In the genomic region with DNA sequence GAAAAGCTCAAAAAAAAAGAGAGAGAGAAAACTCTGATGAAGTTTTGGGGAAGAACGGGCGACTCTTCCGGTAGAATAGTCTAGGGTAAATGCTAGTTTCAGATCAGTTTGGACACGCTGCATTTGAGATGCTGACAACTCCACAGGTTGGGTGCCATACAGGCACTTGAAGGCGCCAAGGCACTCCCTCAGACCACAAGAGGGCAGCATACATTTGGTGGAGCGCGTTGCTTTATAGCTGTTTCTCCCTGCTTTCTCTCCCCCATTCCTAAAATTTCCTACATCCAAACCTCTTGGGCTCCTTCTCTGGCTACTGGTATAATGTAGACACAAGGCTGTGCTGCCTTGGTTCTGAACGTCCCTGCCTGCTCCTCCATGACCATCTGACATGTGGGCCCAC, we compare ENCODE assay signal across 8 mouse cellular contexts. TPM values are rescaled to one million over a fixed set of nuclear protein-coding genes. Genes with fewer than 3 reads are reported as not detected.
DNase-seq lines count a peak whose midpoint lies in the region; ATAC-seq and TF ChIP-seq lines count a peak whose summit lies in the region.

No protein-coding gene starts in this region.

- 18% methylated on average over 8 of the region's 8 CpGs for WGBS in intestine, embryonic 14.5 days
- WGBS in spleen, adult 2 months = 16% methylated on average over 8 of the region's 8 CpGs

- H3K9ac ChIP-seq in intestine, embryonic 14.5 days (ENCODE audit: low read length) = no peak overlapping the region

- peak; percentile 68; the same call in 1 of the 2 replicates for TF ChIP-seq CTCF in testis, adult 2 months (IDR thresholded peaks at IDR 0.05; ENCODE audit: control insufficient read depth, insufficient read depth, insufficient replicate concordance, low read depth, low read length)
- peak; percentile 90 for TF ChIP-seq CTCF in gastrocnemius, adult 2 months (IDR thresholded peaks at IDR 0.05)
- peak; percentile 70; the same call in 1 of the 2 replicates for TF ChIP-seq CTCF in spleen, adult 2 months (IDR thresholded peaks at IDR 0.05; ENCODE audit: extremely low read depth, insufficient read depth, insufficient read length, insufficient replicate concordance)

- no peak for DNase-seq in testis, postnatal 14 days (ENCODE audit: low spot score)
- peak; percentile 88 to 93 for DNase-seq in cerebellum, postnatal 10 days
- DNase-seq in gastrocnemius, adult 2 months = peak; percentile 75
- peak; percentile 74 for DNase-seq in intestine, embryonic 14.5 days (ENCODE audit: low spot score)
- peak; percentile 71 for DNase-seq in left cerebral cortex, postnatal 4 days
- DNase-seq in spleen, adult 2 months (ENCODE audit: low read depth in 1 of 2, low spot score in 2 of 2) = peak; percentile 42 to 56

- peak overlapping the region; percentile 75 for H3K4me2 ChIP-seq in intestine, embryonic 14.5 days (ENCODE audit: low read length)

- H3K4me1 ChIP-seq in testis, adult 2 months (ENCODE audit: control insufficient read depth, insufficient read depth, low read length) = peaks cover 25% of the 10 kb centered on the region
- peaks cover 19% of the 10 kb centered on the region for H3K4me1 ChIP-seq in intestine, embryonic 14.5 days (replicated peaks; ENCODE audit: control insufficient read depth, insufficient read depth, low read length)
- H3K4me1 ChIP-seq in spleen, adult 2 months (ENCODE audit: control insufficient read depth, insufficient read depth, insufficient read length) = peaks cover 8% of the 10 kb centered on the region; the same call in 1 of the 2 replicates

- peaks cover 2% of the 10 kb centered on the region for H3K36me3 ChIP-seq in testis, adult 2 months (ENCODE audit: control insufficient read depth, insufficient read depth, low read length)
- peaks cover 39% of the 10 kb centered on the region for H3K36me3 ChIP-seq in intestine, embryonic 14.5 days (ENCODE audit: control insufficient read depth, insufficient read depth, low read length)
- H3K36me3 ChIP-seq in spleen, adult 2 months (ENCODE audit: control insufficient read depth, insufficient read depth, low read length) = peaks cover 11% of the 10 kb centered on the region

- H3K4me3 ChIP-seq in testis, adult 2 months (ENCODE audit: control insufficient read depth, low read depth, low read length) = no peak overlapping the region; the same call in 1 of the 2 replicates
- H3K4me3 ChIP-seq in gastrocnemius, adult 2 months = peak overlapping the region; percentile 84
- H3K4me3 ChIP-seq in intestine, embryonic 14.5 days (ENCODE audit: low read depth, low read length) = peak overlapping the region; percentile 56; the same call in 1 of the 2 replicates
- H3K4me3 ChIP-seq in spleen, adult 2 months (ENCODE audit: extremely low read depth, insufficient read depth, insufficient read length) = no peak overlapping the region; the same call in 1 of the 2 replicates

- no peaks in the 10 kb centered on the region for H3K27me3 ChIP-seq in testis, adult 2 months (ENCODE audit: control insufficient read depth, insufficient read depth, low read length)
- H3K27me3 ChIP-seq in intestine, embryonic 14.5 days (replicated peaks; ENCODE audit: control insufficient read depth, insufficient read depth, low read length) = no peaks in the 10 kb centered on the region
- no peaks in the 10 kb centered on the region for H3K27me3 ChIP-seq in spleen, adult 2 months (ENCODE audit: control insufficient read depth, insufficient read depth, low read length)

- no peak overlapping the region for H3K27ac ChIP-seq in testis, adult 2 months (ENCODE audit: control insufficient read depth, insufficient read depth, low read depth, low read length)
- peak overlapping the region; percentile 95 for H3K27ac ChIP-seq in gastrocnemius, adult 2 months
- H3K27ac ChIP-seq in intestine, embryonic 14.5 days (ENCODE audit: low read depth) = no peak overlapping the region
- H3K27ac ChIP-seq in spleen, adult 2 months (ENCODE audit: insufficient read depth, low read length) = no peak overlapping the region

- no peaks in the 10 kb centered on the region for H3K9me3 ChIP-seq in intestine, embryonic 14.5 days (ENCODE audit: control insufficient read depth, low read length)

- ATAC-seq in intestine, embryonic 14.5 days (replicated peaks; ENCODE audit: low FRiP score, low TSS enrichment, low read depth) = no peak
- peak; percentile 43; the same call in 1 of the 2 replicates for ATAC-seq in megakaryocyte-erythroid progenitor cell, adult 5-6 weeks (replicated peaks; ENCODE audit: low FRiP score, low TSS enrichment, poor library complexity, severe bottlenecking)

- intact Hi-C loops in gastrocnemius, adult 2 months (cut with DNase I) = loop anchor here (1.0 kb wide), 1 partner anchor 23 kb away; no protein-coding TSS in a partner anchor
- intact Hi-C loops in left cerebral cortex, postnatal 4 days (cut with DNase I) = loop anchor here (2.0 kb wide), 1 partner anchor 25 kb away; no protein-coding TSS in a partner anchor

- TF ChIP-seq POLR2A in testis, adult 2 months (IDR thresholded peaks at IDR 0.05; ENCODE audit: control insufficient read depth, low read depth, low read length) = no peak
- TF ChIP-seq POLR2A in spleen, adult 2 months (IDR thresholded peaks at IDR 0.05; ENCODE audit: low read depth, low read length) = no peak

RNA-seq across cellular contexts. Expression of a gene that starts 0.9 kb away (rescaled TPM):
- polyA plus RNA-seq in testis, adult 2 months (2012; rRNA removed) = 21.8 and 27.5 TPM in 2 replicates
- 10 to 100 TPM; 50.1 to 58.4 TPM for total RNA-seq in gastrocnemius, adult 2 months (2021)
- polyA plus RNA-seq in intestine, embryonic 14.5 days (2014; fragmentation: Nextera tagmentation; extraction: Ambion mirVana) = 71.9 and 76.4 TPM in 2 replicates
- 10 to 100 TPM; 32.2 to 34.5 TPM for total RNA-seq in left cerebral cortex, postnatal 4 days (2021)
- total RNA-seq in megakaryocyte-erythroid progenitor cell, adult 5-6 weeks (2014; fragmentation: Nextera tagmentation) = 37.5 and 44.7 TPM in 2 replicates
- 33.5 and 38.9 TPM in 2 replicates for total RNA-seq in megakaryocyte-erythroid progenitor cell, adult 5-6 weeks (2017)
- polyA plus RNA-seq in spleen, adult 2 months (2012; rRNA removed) = 32.8 and 46.9 TPM in 2 replicates

RNA-seq across cellular contexts. Expression of a gene that starts 8.7 kb away (rescaled TPM):
- 84.2 and 90.3 TPM in 2 replicates for polyA plus RNA-seq in testis, adult 2 months (2012; rRNA removed)
- total RNA-seq in gastrocnemius, adult 2 months (2021) = 10 to 100 TPM; 40.6 to 42.4 TPM
- polyA plus RNA-seq in intestine, embryonic 14.5 days (2014; fragmentation: Nextera tagmentation; extraction: Ambion mirVana) = 123 and 124 TPM in 2 replicates
- 100 to 1,000 TPM; 161 to 166 TPM for total RNA-seq in left cerebral cortex, postnatal 4 days (2021)
- total RNA-seq in megakaryocyte-erythroid progenitor cell, adult 5-6 weeks (2014; fragmentation: Nextera tagmentation) = 63.4 and 81.2 TPM in 2 replicates
- 50.6 and 80.7 TPM in 2 replicates for total RNA-seq in megakaryocyte-erythroid progenitor cell, adult 5-6 weeks (2017)
- 25.4 and 25.5 TPM in 2 replicates for polyA plus RNA-seq in spleen, adult 2 months (2012; rRNA removed)

RNA-seq across cellular contexts. Expression of a gene that starts 14.5 kb away (rescaled TPM):
- 10.7 and 11.0 TPM in 2 replicates for polyA plus RNA-seq in testis, adult 2 months (2012; rRNA removed)
- 10 to 100 TPM; 33.3 to 73.4 TPM for total RNA-seq in gastrocnemius, adult 2 months (2021)
- polyA plus RNA-seq in intestine, embryonic 14.5 days (2014; fragmentation: Nextera tagmentation; extraction: Ambion mirVana) = 130 and 143 TPM in 2 replicates
- 10 to 100 TPM; 17.8 to 20.7 TPM for total RNA-seq in left cerebral cortex, postnatal 4 days (2021)
- 21.5 and 39.9 TPM in 2 replicates for total RNA-seq in megakaryocyte-erythroid progenitor cell, adult 5-6 weeks (2014; fragmentation: Nextera tagmentation)
- total RNA-seq in megakaryocyte-erythroid progenitor cell, adult 5-6 weeks (2017) = 36.0 and 45.3 TPM in 2 replicates
- 45.0 and 52.1 TPM in 2 replicates for polyA plus RNA-seq in spleen, adult 2 months (2012; rRNA removed)

RNA-seq across cellular contexts. Expression of a gene that starts 16.7 kb away (rescaled TPM):
- 0.12 and 0.17 TPM in 2 replicates for polyA plus RNA-seq in testis, adult 2 months (2012; rRNA removed)
- total RNA-seq in gastrocnemius, adult 2 months (2021) = not detected
- polyA plus RNA-seq in intestine, embryonic 14.5 days (2014; fragmentation: Nextera tagmentation; extraction: Ambion mirVana) = not detected in 2 replicates
- total RNA-seq in left cerebral cortex, postnatal 4 days (2021) = under 1 TPM; 0.22 to 0.26 TPM
- not detected in 2 replicates for total RNA-seq in megakaryocyte-erythroid progenitor cell, adult 5-6 weeks (2014; fragmentation: Nextera tagmentation)
- total RNA-seq in megakaryocyte-erythroid progenitor cell, adult 5-6 weeks (2017) = not detected in 2 replicates
- not detected in 2 replicates for polyA plus RNA-seq in spleen, adult 2 months (2012; rRNA removed)

RNA-seq across cellular contexts. Expression of a gene that starts 17.4 kb away (rescaled TPM):
- polyA plus RNA-seq in testis, adult 2 months (2012; rRNA removed) = 3.7 and 4.0 TPM in 2 replicates
- 10 to 100 TPM; 27.3 to 55.3 TPM for total RNA-seq in gastrocnemius, adult 2 months (2021)
- polyA plus RNA-seq in intestine, embryonic 14.5 days (2014; fragmentation: Nextera tagmentation; extraction: Ambion mirVana) = 5.2 and 6.2 TPM in 2 replicates
- 10 to 100 TPM; 60.5 to 61.7 TPM for total RNA-seq in left cerebral cortex, postnatal 4 days (2021)
- total RNA-seq in megakaryocyte-erythroid progenitor cell, adult 5-6 weeks (2014; fragmentation: Nextera tagmentation) = not detected in 2 replicates
- total RNA-seq in megakaryocyte-erythroid progenitor cell, adult 5-6 weeks (2017) = not detected in 2 replicates
- 8.1 and 9.3 TPM in 2 replicates for polyA plus RNA-seq in spleen, adult 2 months (2012; rRNA removed)

Comparison
In these comparisons a context has a peak if more than half of its experiments do, and no peak if none do; other contexts are left out.
1. H3K4me3 ChIP-seq: peak in gastrocnemius, adult 2 months (single experiment) and intestine, embryonic 14.5 days (single experiment); none in testis, adult 2 months (single experiment) and spleen, adult 2 months (single experiment).
2. Peak in every context shown above with its lines, with median percentiles within 50 percentile points of each other: CTCF ChIP-seq.